Mouse (Mus musculus) layer of hippocampus, adult 9-10 months (tissue): ENCODE data around the gene Gm20388.
"Not testable (repeated sequence)": the region's sequence is repeated elsewhere in the genome, so short reads cannot be mapped to it uniquely, and the experiment has no call there.

Experiments used
- DNase-seq: peaks from one replicate; pipeline ENCODE4 v3.0.0; 2022; ENCODE audit warnings: low spot score

The Gm20388 gene

GRCm38 (mm10) chr8:120792710-120793109 lies 882.1 kb downstream of the Gm20388 start:
- DNase-seq, result no peak

- DNase-seq, result peak; percentile 59
Measured at GRCm38 (mm10) chr8:120795944-120796635, 885.4 kb downstream of the Gm20388 start.

GRCm38 (mm10) chr8:120797019-120797727 lies 886.5 kb downstream of the Gm20388 start:
- no peak for DNase-seq

- DNase-seq, result peak; percentile 26
Measured at GRCm38 (mm10) chr8:120800308-120800865, 889.7 kb downstream of the Gm20388 start.

- DNase-seq, result not testable (repeated sequence)
Measured at GRCm38 (mm10) chr8:120803661-120804375, 893.2 kb downstream of the Gm20388 start.

- DNase-seq, result no peak
Measured at GRCm38 (mm10) chr8:120804741-120805140, 894.1 kb downstream of the Gm20388 start.

- DNase-seq, result no peak
Measured at GRCm38 (mm10) chr8:120806780-120807264, 896.2 kb downstream of the Gm20388 start.

GRCm38 (mm10) chr8:120807719-120808118 lies 897.1 kb downstream of the Gm20388 start:
- DNase-seq, result no peak

- DNase-seq, result no peak
Measured at GRCm38 (mm10) chr8:120809050-120809449, 898.4 kb downstream of the Gm20388 start.

GRCm38 (mm10) chr8:120811953-120812352 lies 901.3 kb downstream of the Gm20388 start:
- DNase-seq, result no peak

- DNase-seq, result no peak
Measured at GRCm38 (mm10) chr8:120813028-120813427, 902.4 kb downstream of the Gm20388 start.

GRCm38 (mm10) chr8:120813839-120814238 lies 903.2 kb downstream of the Gm20388 start:
- no peak for DNase-seq

- no peak for DNase-seq
Measured at GRCm38 (mm10) chr8:120816371-120816770, 905.7 kb downstream of the Gm20388 start.

- DNase-seq, result no peak
Measured at GRCm38 (mm10) chr8:120819906-120820305, 909.3 kb downstream of the Gm20388 start.

GRCm38 (mm10) chr8:120821399-120822170 lies 910.9 kb downstream of the Gm20388 start:
- DNase-seq, result peak; percentile 22

- DNase-seq, result no peak
Measured at GRCm38 (mm10) chr8:120823331-120823730, 912.7 kb downstream of the Gm20388 start.

- no peak for DNase-seq
Measured at GRCm38 (mm10) chr8:120823887-120824286, 913.2 kb downstream of the Gm20388 start.

- no peak for DNase-seq
Measured at GRCm38 (mm10) chr8:120824638-120825037, 914.0 kb downstream of the Gm20388 start.

GRCm38 (mm10) chr8:120828279-120828678 lies 917.6 kb downstream of the Gm20388 start:
- no peak for DNase-seq

GRCm38 (mm10) chr8:120830661-120831060 lies 920.0 kb downstream of the Gm20388 start:
- no peak for DNase-seq

- no peak for DNase-seq
Measured at GRCm38 (mm10) chr8:120832022-120832421, 921.4 kb downstream of the Gm20388 start.

- DNase-seq, result no peak
Measured at GRCm38 (mm10) chr8:120833196-120833595, 922.6 kb downstream of the Gm20388 start.
